Mouse (Mus musculus) mesoderm, embryonic 11.5 days (tissue): ENCODE measurements around the gene Armc12.
A peak's percentile ranks its signal among the peaks of the same experiment; 100 is the strongest.

ENCODE experiments used
- DNase-seq: peaks from one replicate; pipeline ENCODE4 v3.0.0-alpha.2; 2012; ENCODE audit warnings: low read depth, low spot score

Armc12 gene

DNA sequence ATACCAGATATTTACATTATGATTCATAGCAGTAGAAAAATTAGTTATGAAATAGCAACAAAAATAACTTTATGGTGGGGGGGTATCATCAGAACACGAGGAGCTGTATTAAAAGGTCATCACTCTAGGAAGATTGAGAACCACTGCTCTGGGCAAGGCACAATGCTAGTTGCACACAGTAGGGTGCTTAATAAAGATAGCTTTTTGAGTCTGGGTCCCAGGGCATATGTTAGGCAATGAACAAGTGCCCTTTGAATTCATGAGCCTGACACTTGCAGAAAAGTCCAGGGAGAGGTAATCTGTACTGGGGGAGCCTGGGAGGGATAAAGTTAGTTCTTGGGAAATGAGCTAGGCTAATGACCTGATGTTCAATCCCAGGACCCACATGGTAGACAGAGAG lies 17.3 kb upstream of the Armc12 start:
- no peak for DNase-seq

- no peak for DNase-seq
These were observed 16.8 kb upstream of the Armc12 start for GRCm38 (mm10) chr17:28513844-28514243.

DNA sequence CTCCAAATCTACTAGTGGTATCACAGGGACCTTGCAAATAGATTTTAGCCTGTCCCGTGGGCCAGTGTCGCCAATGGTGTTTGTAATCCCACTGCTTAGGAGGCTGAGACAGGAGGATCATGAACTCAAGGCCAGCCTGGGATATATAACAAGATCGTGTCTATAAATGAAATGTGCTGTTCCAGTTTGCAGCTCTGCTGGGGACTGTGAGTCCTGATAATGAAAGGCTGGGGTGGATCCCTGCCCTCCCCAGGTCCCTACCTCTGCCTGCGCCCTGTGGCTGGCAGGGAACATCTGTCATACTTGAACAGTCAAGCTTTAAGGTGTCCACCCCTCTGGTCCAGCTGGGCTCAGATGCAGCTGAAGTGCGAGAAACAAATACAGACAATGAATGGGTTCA lies 16.1 kb upstream of the Armc12 start:
- no peak for DNase-seq

- no peak for DNase-seq
These were observed 14.9 kb upstream of the Armc12 start for GRCm38 (mm10) chr17:28515431-28516341.

DNA sequence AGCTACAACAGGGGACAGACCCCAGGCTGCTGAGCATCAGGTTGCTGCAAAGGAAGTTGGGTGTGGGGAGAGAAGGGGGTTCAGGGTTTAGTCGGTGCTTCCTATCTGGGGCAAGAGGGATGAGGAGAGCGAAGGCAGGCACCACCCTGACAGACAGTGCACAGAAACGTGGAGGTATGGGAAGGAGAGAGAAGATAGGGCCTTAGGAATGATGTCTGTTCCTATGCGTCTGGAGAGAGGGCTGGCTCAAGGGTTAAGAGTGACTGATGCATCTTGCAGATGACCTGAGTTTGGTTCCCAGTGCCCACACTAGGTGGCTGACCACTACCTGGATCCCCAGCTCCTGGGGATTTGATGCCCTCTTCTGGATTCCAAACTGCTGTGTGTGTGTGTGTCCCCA lies 13.7 kb upstream of the Armc12 start:
- no peak for DNase-seq

DNA sequence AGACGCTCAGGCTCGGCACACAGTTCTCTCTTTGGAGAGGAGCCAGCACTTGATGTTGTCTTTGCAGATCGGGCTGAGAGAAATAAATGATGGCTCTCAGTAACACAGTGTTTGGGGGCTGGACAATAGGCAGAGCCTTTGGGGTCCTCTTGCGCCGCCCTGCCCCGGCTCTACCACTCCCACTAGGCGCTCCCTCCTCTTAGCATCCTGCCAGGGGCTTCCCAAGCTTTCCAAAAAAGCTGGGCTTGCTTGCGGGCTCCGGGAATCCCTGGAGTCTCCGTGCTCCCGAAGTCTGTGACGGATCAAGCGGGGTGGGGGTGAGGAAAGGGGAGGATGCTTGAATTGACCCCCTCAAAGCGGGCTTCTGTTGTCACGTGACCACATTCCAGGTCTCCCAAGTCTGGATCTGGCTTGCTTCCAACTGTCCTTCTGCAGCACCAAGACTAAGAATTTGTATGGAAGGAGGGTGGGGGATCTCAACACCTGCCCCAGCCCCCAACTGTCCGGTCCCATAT lies 13.1 kb upstream of the Armc12 start, which contains the start of gene Fkbp5:
TSS of gene Fkbp5 (minus strand) at position 87 of the 515 bp plus-strand sequence.
- peak; percentile 72 for DNase-seq

GRCm38 (mm10) chr17:28517956-28518614 lies 12.5 kb upstream of the Armc12 start:
- no peak for DNase-seq

DNA sequence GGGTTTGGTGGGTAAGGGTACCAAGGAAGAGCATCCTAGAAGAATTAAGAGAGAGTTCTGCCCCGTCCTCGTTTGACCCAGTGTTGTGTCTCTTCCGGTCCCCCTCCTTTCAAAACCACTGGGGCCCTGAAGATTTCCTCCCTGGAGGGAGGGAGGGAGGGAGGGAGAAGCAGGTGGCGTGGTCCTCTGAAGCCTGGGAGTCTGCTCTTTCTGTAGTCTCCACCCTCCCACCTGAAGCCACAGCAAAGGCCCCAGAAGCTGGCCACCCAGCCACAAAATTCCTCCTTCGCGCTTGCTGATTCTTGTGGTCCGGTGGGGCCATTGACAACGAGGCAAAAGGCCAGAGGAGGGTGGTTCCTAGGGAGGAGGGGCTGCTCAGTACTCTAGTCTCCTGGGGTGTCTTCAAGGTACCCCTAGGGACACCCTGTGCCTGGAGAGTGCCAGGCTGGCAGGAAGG lies 12.0 kb upstream of the Armc12 start:
- DNase-seq = no peak

DNA sequence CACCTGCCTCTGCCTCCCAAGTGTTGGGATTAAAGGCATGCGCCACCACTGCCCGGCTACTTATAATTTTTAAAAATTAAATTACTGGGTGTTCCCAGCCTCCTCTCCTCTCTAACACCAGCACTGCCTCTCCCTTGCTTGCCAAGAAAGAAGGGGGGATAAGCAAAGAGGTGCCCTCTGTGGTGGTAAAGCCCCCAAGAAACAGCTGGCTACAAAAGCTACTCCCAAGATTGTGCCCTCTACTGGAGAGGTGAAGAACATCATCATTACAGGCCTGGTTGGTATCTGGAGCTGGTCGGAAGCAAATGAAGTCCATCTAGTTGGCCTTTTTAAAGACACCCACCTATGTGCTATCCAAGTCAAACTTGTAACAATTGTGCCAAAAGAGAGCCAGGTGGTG lies 10.8 kb upstream of the Armc12 start:
- no peak for DNase-seq

- no peak for DNase-seq
These were observed 10.0 kb upstream of the Armc12 start for GRCm38 (mm10) chr17:28520561-28520960.

GRCm38 (mm10) chr17:28521071-28521726 lies 9.4 kb upstream of the Armc12 start:
- no peak for DNase-seq

GRCm38 (mm10) chr17:28521920-28522319 lies 8.7 kb upstream of the Armc12 start:
- no peak for DNase-seq

DNA sequence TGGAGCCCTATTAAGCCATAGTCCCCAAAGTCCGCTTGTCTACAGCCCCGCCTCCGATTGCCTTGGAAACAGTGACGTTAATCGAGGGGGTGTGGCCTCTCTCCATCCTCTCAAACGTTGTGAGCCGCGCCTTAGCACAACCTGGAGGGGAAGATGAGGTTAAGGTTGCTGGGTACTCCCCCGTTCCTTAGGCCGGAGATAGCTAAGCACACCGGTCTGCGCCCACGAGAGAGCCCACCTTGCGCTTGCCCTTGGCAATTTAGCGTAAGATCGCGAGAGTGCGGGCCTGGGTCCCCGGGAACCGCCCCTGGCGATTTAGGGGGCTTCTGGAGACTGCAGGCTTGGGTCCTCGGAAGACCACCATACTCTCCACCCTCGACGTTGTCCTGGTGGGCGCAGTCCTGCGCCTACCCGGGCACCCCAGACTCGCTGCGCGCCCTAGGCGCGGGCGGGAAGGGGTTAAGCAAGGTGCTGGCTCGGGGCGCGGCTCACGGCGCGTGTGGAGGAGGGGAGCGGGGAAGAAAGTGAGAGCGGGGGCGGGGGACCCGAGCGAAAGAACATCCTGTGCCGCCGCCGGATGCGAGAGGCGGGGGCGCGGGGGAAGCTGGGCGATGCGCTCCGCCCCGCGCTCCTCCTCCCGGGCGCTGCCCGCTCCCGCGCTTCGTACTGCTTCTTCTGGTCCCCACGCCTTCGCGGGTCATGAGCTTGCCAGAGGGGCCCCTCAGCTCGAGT lies 7.8 kb upstream of the Armc12 start:
- DNase-seq = peak; percentile 77

DNA sequence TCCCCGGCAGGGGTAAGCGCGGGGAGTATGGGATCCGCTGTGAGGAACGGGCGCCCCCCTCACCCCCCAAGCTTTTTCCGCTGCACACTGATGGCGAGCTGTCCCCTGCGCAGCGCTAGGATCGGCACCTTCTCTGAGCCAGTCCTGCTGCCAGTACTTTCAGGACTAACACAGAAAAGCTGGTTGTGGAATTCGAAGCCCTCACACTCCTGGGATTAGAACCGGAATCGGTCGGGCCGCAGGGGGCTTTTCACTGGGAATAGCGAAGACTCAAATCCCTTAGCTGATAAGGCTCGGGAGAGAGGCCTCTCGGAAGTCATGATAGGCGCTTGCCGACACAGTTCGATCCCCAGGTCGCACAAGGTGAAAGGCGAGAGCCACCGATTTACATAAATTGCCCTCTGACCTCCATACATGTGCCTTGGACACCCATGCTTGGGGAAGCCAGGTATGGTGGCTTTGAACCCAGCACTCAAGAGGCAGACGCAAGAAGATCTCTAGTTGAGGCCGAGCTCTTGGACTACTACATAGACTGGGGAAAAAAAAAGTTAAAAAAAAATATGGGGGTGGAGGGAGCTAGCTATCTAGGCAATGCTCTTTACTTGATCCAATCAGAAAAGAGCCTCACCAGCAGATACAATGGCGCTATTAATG lies 7.1 kb upstream of the Armc12 start:
- no peak for DNase-seq

DNA sequence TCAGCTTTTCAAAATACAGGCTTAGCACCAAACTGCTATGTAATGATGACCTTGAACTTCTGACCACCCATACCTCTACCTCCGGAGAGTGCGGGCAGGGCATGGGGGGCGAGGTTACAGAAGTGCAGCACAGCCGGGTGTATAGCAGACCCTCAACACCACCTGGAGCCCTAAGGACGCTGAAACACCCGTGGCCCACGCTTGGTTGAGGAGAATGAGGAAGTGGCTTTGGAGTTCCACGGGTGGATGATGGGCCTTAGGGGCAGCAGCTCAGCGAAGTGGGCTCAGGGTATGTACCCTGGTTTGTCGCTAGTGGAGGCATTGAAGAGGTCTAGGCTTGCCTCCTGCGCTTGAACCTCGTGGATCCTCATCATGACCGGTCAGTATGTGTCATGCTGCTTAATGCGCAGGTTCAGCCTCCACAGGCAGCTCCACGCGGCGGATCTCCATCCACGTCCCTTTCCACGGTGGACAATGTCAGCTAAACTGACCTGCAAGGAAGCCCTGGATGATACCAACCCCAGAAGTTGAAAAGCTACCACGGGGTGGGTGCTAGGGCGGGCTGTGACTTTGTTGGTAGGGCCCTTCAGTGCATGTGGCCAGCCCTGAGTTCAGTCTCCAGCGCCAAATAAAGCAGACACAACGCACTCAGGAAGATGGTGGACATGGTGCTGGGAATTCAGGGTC lies 6.5 kb upstream of the Armc12 start:
- no peak for DNase-seq

- no peak for DNase-seq
These were observed 5.7 kb upstream of the Armc12 start for GRCm38 (mm10) chr17:28524831-28525430.

DNA sequence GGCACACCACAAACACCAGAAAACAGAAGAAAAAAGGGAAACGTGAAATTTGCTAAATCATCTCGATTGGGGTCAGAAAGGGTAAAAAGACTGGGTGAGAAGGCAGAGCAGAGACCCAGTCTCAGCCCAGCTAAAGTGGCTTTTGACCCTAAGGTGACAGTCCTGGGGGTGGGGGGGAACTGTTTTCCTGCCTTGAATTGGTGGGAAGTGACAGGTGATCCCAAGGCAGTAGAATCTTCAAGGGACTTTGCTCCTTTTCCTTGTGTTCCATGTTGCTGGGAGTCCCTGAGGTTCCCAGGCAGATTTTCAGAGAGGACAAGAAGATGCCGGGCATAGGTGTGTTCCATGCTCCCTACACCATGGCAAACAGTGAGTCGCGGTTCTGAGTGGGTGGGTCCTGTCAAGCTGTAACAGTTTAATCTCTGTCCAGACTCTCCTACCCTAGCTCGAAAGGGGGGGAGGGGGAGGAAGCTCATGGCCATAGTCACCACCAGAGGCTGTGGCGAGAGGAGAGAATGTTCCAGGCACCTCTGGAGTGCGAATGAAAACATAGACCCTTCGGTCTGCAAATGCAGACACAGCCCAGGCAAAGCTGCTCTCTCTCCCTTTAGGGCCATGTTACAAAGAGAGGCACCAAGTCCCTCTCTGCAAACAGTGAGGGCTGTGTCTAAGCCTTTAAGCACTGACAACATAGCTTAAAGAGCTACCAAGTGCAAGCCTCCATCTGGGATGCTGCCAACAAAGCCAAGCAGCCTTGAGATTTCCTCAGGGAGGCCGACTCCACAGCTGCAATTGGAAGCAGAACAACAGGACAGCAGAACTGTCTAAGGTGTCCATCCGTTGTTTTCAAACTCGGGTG lies 3.2 kb upstream of the Armc12 start:
- no peak for DNase-seq

- peak; percentile 82 for DNase-seq
These were observed 2.6 kb upstream of the Armc12 start for GRCm38 (mm10) chr17:28528043-28528351.

DNA sequence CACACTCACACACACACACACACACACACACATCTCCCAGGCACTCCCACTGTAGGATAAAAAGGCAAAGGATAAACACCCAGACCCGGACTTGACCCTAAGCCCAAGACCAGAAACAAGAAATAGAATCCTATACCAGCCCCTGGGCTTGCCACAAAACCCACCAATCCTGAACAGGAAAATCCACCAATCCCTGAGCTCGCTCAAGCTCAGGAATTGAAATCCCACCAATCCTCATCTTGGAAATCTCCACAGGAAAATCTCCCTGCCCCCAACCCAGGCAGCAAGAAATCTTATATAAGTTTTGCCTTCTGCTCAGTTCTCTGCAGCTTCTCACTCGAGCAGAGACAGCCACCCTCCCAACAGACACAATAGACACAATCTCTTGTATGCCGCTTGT lies 1.5 kb upstream of the Armc12 start:
- DNase-seq = no peak
